Mouse (Mus musculus) limb, embryonic 14.5 days (tissue): Measurements from ENCODE around the gene Taf1d. TPM values are rescaled to one million over a fixed set of nuclear protein-coding genes. Genes with fewer than 3 reads are reported as not detected.
"Not testable (repeated sequence)": the region's sequence is repeated elsewhere in the genome, so short reads cannot be mapped to it uniquely, and the experiment has no call there.

Experiments
- ATAC-seq: fragments of 200-750 bp; cut with Nextera tagmentation; 2 replicates; pipeline ENCODE4 v1.8.0; 2017; ENCODE audit warnings: low read depth, moderate number of reproducible peaks, moderate TSS enrichment; ENCODE audit not compliant: low FRiP score
- DNase-seq: peaks from one replicate; pipeline ENCODE4 v3.0.0-alpha.2; 2015; ENCODE audit warnings: low spot score
- H3K27ac ChIP-seq: fragments of 300-500 bp; sonication (generic); replicated peaks from 2 replicates; pipeline ENCODE4 v1.5.1; 2014; ENCODE audit warnings: low read depth, mild to moderate bottlenecking, low read length, moderate library complexity, mixed read lengths
- H3K27me3 ChIP-seq: fragments of 300-500 bp; sonication (generic); 2 replicates; pipeline ENCODE4 v1.6.1; 2014; ENCODE audit warnings: low read length, mixed read lengths; ENCODE audit not compliant: control insufficient read depth, insufficient read depth
- H3K36me3 ChIP-seq: fragments of 300-500 bp; sonication (generic); 2 replicates; pipeline ENCODE4 v1.6.1; 2014; ENCODE audit warnings: mild to moderate bottlenecking, low read length, moderate library complexity, mixed read lengths; ENCODE audit not compliant: control insufficient read depth, insufficient read depth
- H3K4me1 ChIP-seq: fragments of 300-500 bp; sonication (generic); 2 replicates; pipeline ENCODE4 v1.6.1; 2014; ENCODE audit warnings: antibody characterized with exemption, low read length, mixed read lengths; ENCODE audit not compliant: control insufficient read depth, insufficient read depth
- H3K4me2 ChIP-seq: fragments of 300-500 bp; sonication (generic); replicated peaks from 2 replicates; pipeline ENCODE4 v1.6.1; 2014; ENCODE audit warnings: low read depth, mild to moderate bottlenecking, low read length, moderate library complexity; ENCODE audit not compliant: severe bottlenecking
- H3K4me3 ChIP-seq: fragments of 300-500 bp; sonication (generic); replicated peaks from 2 replicates; pipeline ENCODE4 v1.5.1; 2014; ENCODE audit warnings: low read length
- H3K9ac ChIP-seq: fragments of 300-500 bp; sonication (generic); 2 replicates; pipeline ENCODE4 v1.6.1; 2014; ENCODE audit warnings: mild to moderate bottlenecking, low read depth, low read length, moderate library complexity; ENCODE audit not compliant: severe bottlenecking
- H3K9me3 ChIP-seq: fragments of 300-500 bp; sonication (generic); 2 replicates; pipeline ENCODE4 v1.6.1; 2016; ENCODE audit warnings: low read length; ENCODE audit not compliant: control insufficient read depth
- POLR2A ChIP-seq: fragments of 200-500 bp; IDR thresholded peaks from 2 replicates; pipeline ENCODE4 v1.8.0; 2012; ENCODE audit warnings: inconsistent platforms, mild to moderate bottlenecking, moderate library complexity, borderline replicate concordance; ENCODE audit not compliant: insufficient read depth, insufficient read length; ENCODE audit errors: extremely low read depth
- WGBS: fragments of 180-500 bp; shearing (Covaris S2); extraction: QIAGEN DNeasy Blood & Tissue Kit; methylation state at CpG from one replicate; pipeline ENCODE4 v1.1.7; 2014; 5-methylcytosine and 5-hydroxymethylcytosine counted together
- polyA plus RNA-seq, 2 experiments: library from polyadenylated mRNA; depleted of rRNA in 1 of 2; stranded (reverse) in 1 of 2; unstranded in 1 of 2; fragments of >200 nt; fragmentation: Nextera tagmentation in 1 of 2; extraction: Ambion mirVana in 1 of 2; gene quantifications; 2 replicates each; pipeline versions ENCODE4 v1.2.1 to v1.2.3; 2012 to 2014

Gene Taf1d
- polyA plus RNA-seq, 2 experiments: 66.5 to 131 TPM

GRCm38 (mm10) chr9:15300056-15300455 lies 6.0 kb upstream of the Taf1d start:
- no peak overlapping the region for H3K4me3 ChIP-seq
- peaks cover 6% of the 10 kb centered on the region; the same call in 1 of the 2 replicates for H3K4me1 ChIP-seq
- no peaks in the 10 kb centered on the region for H3K9me3 ChIP-seq
- no peak overlapping the region for H3K27ac ChIP-seq
- DNase-seq (no peak), ATAC-seq (no peak)
- no peak overlapping the region for H3K9ac ChIP-seq
- no peaks in the 10 kb centered on the region for H3K27me3 ChIP-seq
- TF ChIP-seq POLR2A: no peak
- 79% methylated on average over 5 of the region's 5 CpGs for WGBS
- H3K4me2 ChIP-seq: no peak overlapping the region
- peaks cover 8% of the 10 kb centered on the region for H3K36me3 ChIP-seq

GRCm38 (mm10) chr9:15301399-15301798 lies 4.6 kb upstream of the Taf1d start:
- no peak for TF ChIP-seq POLR2A
- Histone ChIP-seq H3K9me3 (no peaks in the 10 kb centered on the region), H3K4me2 (no peak overlapping the region), H3K27ac (no peak overlapping the region; the same call in 1 of the 2 replicates), H3K36me3 (peaks cover 8% of the 10 kb centered on the region; the same call in 1 of the 2 replicates), H3K9ac (0 out of 2 replicates have a peak overlapping the region, but pooled peaks have one; percentile 5), H3K4me3 (no peak overlapping the region), H3K4me1 (peaks cover 6% of the 10 kb centered on the region; the same call in 1 of the 2 replicates), H3K27me3 (no peaks in the 10 kb centered on the region)
- ATAC-seq (no peak), DNase-seq (no peak)
- 31% methylated on average over 6 of the region's 6 CpGs for WGBS

- DNase-seq, H3K4me1 ChIP-seq, H3K4me2 ChIP-seq, H3K4me3 ChIP-seq, H3K9me3 ChIP-seq, H3K27me3 ChIP-seq, ATAC-seq, H3K36me3 ChIP-seq, H3K27ac ChIP-seq, H3K9ac ChIP-seq: not testable (repeated sequence)
- WGBS: 80% methylated on average over 6 of the region's 6 CpGs
Observed at GRCm38 (mm10) chr9:15302006-15302405, 4.0 kb upstream of the Taf1d start.

- Histone ChIP-seq H3K27ac (no peak overlapping the region), H3K4me3 (no peak overlapping the region), H3K9ac (no peak overlapping the region), H3K27me3 (no peaks in the 10 kb centered on the region), H3K4me2 (no peak overlapping the region), H3K36me3 (peaks cover 4% of the 10 kb centered on the region), H3K4me1 (peaks cover 14% of the 10 kb centered on the region), H3K9me3 (no peaks in the 10 kb centered on the region)
- DNase-seq (no peak), ATAC-seq (no peak)
- whole genome bisulfite sequencing: 84% methylated on average over 2 of the region's 2 CpGs
- TF ChIP-seq POLR2A: no peak
Observed at GRCm38 (mm10) chr9:15302881-15303280, 3.1 kb upstream of the Taf1d start.

- peak within 1 kb of the TSS; percentile 90 for H3K4me2 ChIP-seq
- under 1% methylated on average over 35 of the region's 35 CpGs for WGBS
- H3K27ac ChIP-seq: peak within 1 kb of the TSS; percentile 94
- no peaks in the 10 kb centered on the region for H3K9me3 ChIP-seq
- peak within 1 kb of the TSS; percentile 95 for H3K4me3 ChIP-seq
- peaks cover 20% of the 10 kb centered on the region for H3K4me1 ChIP-seq
- no peaks in the 10 kb centered on the region for H3K27me3 ChIP-seq
- ATAC-seq: peak; percentile 79
- peaks cover 38% of the 10 kb centered on the region for H3K36me3 ChIP-seq
- peak within 1 kb of the TSS; percentile 97 for H3K9ac ChIP-seq
- DNase-seq: peak; percentile 52
- no peak for TF ChIP-seq POLR2A
Observed at GRCm38 (mm10) chr9:15306398-15307119, 545 bp downstream of the Taf1d start, which contains the start of gene 4931406C07Rik. TSS of gene 4931406C07Rik (minus strand) at chr9:15306448.
